Mouse (Mus musculus): Measurements from ENCODE around the gene Dnhd1.
"Not testable (repeated sequence)": the region's sequence is repeated elsewhere in the genome, so short reads cannot be mapped to it uniquely, and the experiment has no call there.

Gene Dnhd1

GRCm38 (mm10) chr7:105740089-105740795 is 89.6 kb downstream of the Dnhd1 start:
- DNase-seq (ENCODE audit: low spot score): no peak

- no peak for DNase-seq (ENCODE audit: low spot score)
These were observed 90.2 kb downstream of the Dnhd1 start for GRCm38 (mm10) chr7:105740851-105741250.

GRCm38 (mm10) chr7:105741978-105742377 is 91.4 kb downstream of the Dnhd1 start:
- DNase-seq (ENCODE audit: low spot score): no peak

GRCm38 (mm10) chr7:105742539-105743215 is 92.0 kb downstream of the Dnhd1 start:
- not testable (repeated sequence) for DNase-seq (ENCODE audit: low spot score)

GRCm38 (mm10) chr7:105743246-105743925 is 92.8 kb downstream of the Dnhd1 start:
- DNase-seq (ENCODE audit: low spot score): not testable (repeated sequence)

GRCm38 (mm10) chr7:105743926-105744590 is 93.4 kb downstream of the Dnhd1 start, which contains the start of gene Taf10:
Taf10 (minus strand) TSS chr7:105744361.
- peak; percentile 87 for DNase-seq (ENCODE audit: low spot score)

GRCm38 (mm10) chr7:105747776-105748175 is 97.1 kb downstream of the Dnhd1 start:
- no peak for DNase-seq (ENCODE audit: low spot score)

GRCm38 (mm10) chr7:105751491-105752433 is 101.1 kb downstream of the Dnhd1 start, which contains the start of gene Tpp1:
Tpp1 (minus strand) TSS chr7:105752235.
- DNase-seq (ENCODE audit: low spot score): peak; percentile 97

- DNase-seq (ENCODE audit: low spot score): no peak
These were observed 102.1 kb downstream of the Dnhd1 start for GRCm38 (mm10) chr7:105752716-105753115.

GRCm38 (mm10) chr7:105753281-105753680 is 102.7 kb downstream of the Dnhd1 start:
- DNase-seq (ENCODE audit: low spot score): no peak

GRCm38 (mm10) chr7:105761813-105762484 is 111.3 kb downstream of the Dnhd1 start:
- DNase-seq (ENCODE audit: low spot score): no peak

- DNase-seq (ENCODE audit: low spot score): no peak
These were observed 112.1 kb downstream of the Dnhd1 start for GRCm38 (mm10) chr7:105762517-105763270.

- no peak for DNase-seq (ENCODE audit: low spot score)
These were observed 113.7 kb downstream of the Dnhd1 start for GRCm38 (mm10) chr7:105764331-105764730.

GRCm38 (mm10) chr7:105767729-105768165 is 117.1 kb downstream of the Dnhd1 start:
- DNase-seq (ENCODE audit: low spot score): no peak

GRCm38 (mm10) chr7:105769959-105770358 is 119.3 kb downstream of the Dnhd1 start:
- DNase-seq (ENCODE audit: low spot score): no peak
